Mouse (Mus musculus) MEL (cell line): Measurements from ENCODE around the gene Gm49322. TPM values are rescaled to one million over a fixed set of nuclear protein-coding genes. Genes with fewer than 3 reads are reported as not detected.

Experiments
- DNase-seq: peaks from one replicate; pipeline ENCODE4 v3.0.0; 2011; ENCODE audit warnings: low read depth, low spot score
- H3K27ac ChIP-seq: 2 replicates; pipeline ENCODE4 v1.5.1; 2012; ENCODE audit warnings: low read depth, mild to moderate bottlenecking, control low read depth, low read length, moderate library complexity; ENCODE audit not compliant: control insufficient read depth
- H3K27me3 ChIP-seq, 2 experiments: fragments of 150-350 bp in 1 of 2; sonication (generic) in 1 of 2; 2 replicates each; pipeline ENCODE4 v1.6.1; 2012; ENCODE audit warnings: low read length in 2 of 2, mild to moderate bottlenecking in 2 of 2, improper control_type of control experiment in 1 of 2, moderate library complexity in 1 of 2; ENCODE audit not compliant: insufficient read depth in 2 of 2, control insufficient read depth in 1 of 2
- H3K36me3 ChIP-seq, 2 experiments: 2 replicates each; pipeline ENCODE4 v1.6.1; 2012 to 2014; ENCODE audit warnings: low read length in 2 of 2, improper control_type of control experiment in 1 of 2, inconsistent platforms in 1 of 2, mild to moderate bottlenecking in 1 of 2; ENCODE audit not compliant: insufficient read depth in 2 of 2, control insufficient read depth in 1 of 2
- H3K4me1 ChIP-seq, 2 experiments: fragments of 150-350 bp in 1 of 2; sonication (generic) in 1 of 2; 2 replicates each; pipeline ENCODE4 v1.6.1; 2012; ENCODE audit warnings: low read length in 2 of 2, improper control_type of control experiment in 1 of 2, mild to moderate bottlenecking in 1 of 2; ENCODE audit not compliant: insufficient read depth in 2 of 2, control insufficient read depth in 1 of 2
- H3K4me3 ChIP-seq, 2 experiments: fragments of 150-350 bp in 1 of 2; sonication (generic) in 1 of 2; 2 replicates each; pipeline ENCODE4 v1.5.1; 2012; ENCODE audit warnings: low read depth in 2 of 2, low read length in 2 of 2, mild to moderate bottlenecking in 2 of 2, moderate library complexity in 2 of 2, control low read depth in 1 of 2, improper control_type of control experiment in 1 of 2; ENCODE audit not compliant: control insufficient read depth in 1 of 2, insufficient read depth in 1 of 2
- H3K79me2 ChIP-seq: 2 replicates; pipeline ENCODE4 v1.6.1; 2012; ENCODE audit warnings: mild to moderate bottlenecking, low read length, moderate library complexity; ENCODE audit not compliant: control insufficient read depth, poor library complexity, insufficient read depth
- H3K9ac ChIP-seq: 2 replicates; pipeline ENCODE4 v1.6.1; 2012; ENCODE audit warnings: low read depth, mild to moderate bottlenecking, control low read depth, low read length, moderate library complexity; ENCODE audit not compliant: control insufficient read depth, poor library complexity, severe bottlenecking
- H3K9me3 ChIP-seq: fragments of 150-350 bp; sonication (generic); replicated peaks from 2 replicates; pipeline ENCODE4 v1.6.1; 2012; ENCODE audit warnings: mild to moderate bottlenecking, low read length, improper control_type of control experiment, moderate library complexity; ENCODE audit not compliant: insufficient read depth
- CHD1 ChIP-seq: IDR thresholded peaks from 2 replicates; pipeline ENCODE4 v1.6.1; 2012; ENCODE audit warnings: low read depth, mild to moderate bottlenecking, inconsistent platforms, low read length, improper control_type of control experiment
- CHD2 ChIP-seq: IDR thresholded peaks from 2 replicates; pipeline ENCODE4 v1.6.1; 2011; ENCODE audit warnings: low read length, improper control_type of control experiment
- EP300 ChIP-seq, 2 experiments: IDR thresholded peaks; 2 replicates each; pipeline ENCODE4 v1.6.1; 2011; ENCODE audit warnings: improper control_type of control experiment in 2 of 2, low read length in 2 of 2, low read depth in 1 of 2, mild to moderate bottlenecking in 1 of 2
- ETS1 ChIP-seq: IDR thresholded peaks from 2 replicates; pipeline ENCODE4 v1.6.1; 2012; ENCODE audit warnings: low read depth, mild to moderate bottlenecking, inconsistent platforms, low read length, improper control_type of control experiment, moderate library complexity
- GATA1 ChIP-seq: IDR thresholded peaks from 2 replicates; pipeline ENCODE4 v1.6.1; 2011; ENCODE audit warnings: low read depth, low read length, improper control_type of control experiment
- MEF2A ChIP-seq: IDR thresholded peaks from 2 replicates; pipeline ENCODE4 v1.6.1; 2014; ENCODE audit warnings: low read depth, mild to moderate bottlenecking, inconsistent platforms, low read length, improper control_type of control experiment; ENCODE audit not compliant: poor library complexity, insufficient replicate concordance, severe bottlenecking; ENCODE audit errors: extremely low read depth
- MYB ChIP-seq: IDR thresholded peaks from 2 replicates; pipeline ENCODE4 v1.6.1; 2011; ENCODE audit warnings: mild to moderate bottlenecking, low read depth, low read length, improper control_type of control experiment
- MYC ChIP-seq: IDR thresholded peaks from 2 replicates; pipeline ENCODE4 v1.6.1; 2011; ENCODE audit warnings: low read depth, mild to moderate bottlenecking, low read length, improper control_type of control experiment, moderate library complexity
- NELFE ChIP-seq: IDR thresholded peaks from 2 replicates; pipeline ENCODE4 v1.6.1; 2011; ENCODE audit warnings: low read depth, low read length, improper control_type of control experiment
- POLR2AphosphoS5 ChIP-seq: IDR thresholded peaks from 2 replicates; pipeline ENCODE4 v1.6.1; 2012; ENCODE audit warnings: low read depth, borderline replicate concordance, mild to moderate bottlenecking, inconsistent platforms, low read length, moderate library complexity, mixed read lengths
- RAD21 ChIP-seq: IDR thresholded peaks from 2 replicates; pipeline ENCODE4 v1.6.1; 2011; ENCODE audit warnings: mild to moderate bottlenecking, low read depth, low read length, improper control_type of control experiment
- SIN3A ChIP-seq: IDR thresholded peaks from 2 replicates; pipeline ENCODE4 v1.6.1; 2012; ENCODE audit warnings: low read length, improper control_type of control experiment, inconsistent platforms
- TCF12 ChIP-seq: IDR thresholded peaks from 2 replicates; pipeline ENCODE4 v1.6.1; 2014; ENCODE audit warnings: low read depth, mild to moderate bottlenecking, inconsistent platforms, low read length, improper control_type of control experiment, moderate library complexity
- UBTF ChIP-seq: IDR thresholded peaks from 2 replicates; pipeline ENCODE4 v1.6.1; 2012; ENCODE audit warnings: low read depth, mild to moderate bottlenecking, inconsistent platforms, low read length, improper control_type of control experiment, moderate library complexity, borderline replicate concordance; ENCODE audit not compliant: insufficient read depth
- USF2 ChIP-seq, 2 experiments: IDR thresholded peaks; 2 replicates each; pipeline ENCODE4 v1.6.1; 2011 to 2012; ENCODE audit warnings: improper control_type of control experiment in 2 of 2, low read length in 2 of 2, borderline replicate concordance in 1 of 2, inconsistent platforms in 1 of 2, low read depth in 1 of 2, mild to moderate bottlenecking in 1 of 2; ENCODE audit not compliant: insufficient read depth in 1 of 2
- ZC3H11A ChIP-seq: IDR thresholded peaks from 2 replicates; pipeline ENCODE4 v1.6.1; 2012; ENCODE audit warnings: low read depth, mild to moderate bottlenecking, inconsistent platforms, low read length, improper control_type of control experiment
- ZNF384 ChIP-seq: IDR thresholded peaks from 2 replicates; pipeline ENCODE4 v1.6.1; 2012; ENCODE audit warnings: low read depth, mild to moderate bottlenecking, inconsistent platforms, low read length, improper control_type of control experiment
- polyA plus RNA-seq, 2 experiments: library from polyadenylated mRNA; stranded (reverse) in 1 of 2; unstranded in 1 of 2; fragments of >175 nt in 1 of 2; fragments of >200 nt in 1 of 2; gene quantifications; 2 replicates each; pipeline versions ENCODE4 v1.2.1 to v1.2.4; 2012; ENCODE audit warnings: low replicate concordance in 2 of 2, low read depth in 1 of 2; ENCODE audit not compliant: insufficient read length in 2 of 2, insufficient read depth in 1 of 2, missing spikeins in 1 of 2
- total RNA-seq: library from RNA; depleted of rRNA; stranded (reverse); fragments of 300-350 nt; gene quantifications from 2 replicates; pipeline ENCODE4 v1.2.3, GENCODE M21; 2012

The Gm49322 gene
- total and polyA plus RNA-seq, 3 experiments: 1.8 to 2.1 TPM; not detected in 1

GRCm38 (mm10) chr10:80568876-80569275 lies 36.9 kb upstream of the Gm49322 start:
- H3K9ac ChIP-seq: no peak overlapping the region
- H3K36me3 ChIP-seq: peaks cover 0 to 26% of the 10 kb centered on the region in 2 experiments; a peak in 2 of 4 replicates

DNA sequence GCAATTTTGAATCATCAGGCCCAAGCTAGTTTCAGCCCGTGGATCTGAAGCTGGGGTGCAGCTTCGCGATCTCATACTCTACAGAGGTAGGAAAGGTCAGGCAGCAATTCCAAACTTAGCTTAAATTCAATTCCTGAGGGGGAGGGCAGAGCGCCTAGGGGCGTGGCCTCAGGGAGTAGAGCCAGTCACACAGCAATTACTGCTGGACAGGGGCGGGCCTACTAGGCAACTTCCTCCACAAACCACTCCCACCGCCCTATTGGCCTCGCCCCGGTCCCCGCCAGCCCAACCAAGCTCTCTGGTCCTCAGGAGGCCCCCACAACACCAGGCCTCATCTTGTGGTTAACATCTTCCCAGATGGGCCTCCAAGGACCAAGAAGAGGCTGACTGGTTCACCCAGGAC lies 36.2 kb upstream of the Gm49322 start:
- peak overlapping the region; percentile 49 for H3K9ac ChIP-seq
- peaks cover 12 to 48% of the 10 kb centered on the region in 2 experiments; a peak in 3 of 4 replicates for H3K4me1 ChIP-seq
- peak overlapping the region; percentile 38 to 44 for H3K4me3 ChIP-seq
- peak; percentile 84 for DNase-seq
- no peaks in the 10 kb centered on the region for H3K9me3 ChIP-seq
- H3K79me2 ChIP-seq: peaks cover 58% of the 10 kb centered on the region
- no peaks in the 10 kb centered on the region for H3K27me3 ChIP-seq
- H3K27ac ChIP-seq: peak overlapping the region; percentile 68
- H3K36me3 ChIP-seq: peaks cover 0 to 34% of the 10 kb centered on the region in 2 experiments; a peak in 2 of 4 replicates
- TF ChIP-seq TCF12 (no peak), UBTF (no peak), ZNF384 (no peak), ZC3H11A (no peak), EP300 (IDR thresholded peaks at IDR 0.05; ENCODE audit: low read depth in 1 of 2, low read length in 2 of 2) (no peak), MYB (no peak), CHD1 (no peak), SIN3A (no peak), MEF2A (no peak)

More at GRCm38 (mm10) chr10:80568876-80569275, 36.9 kb upstream of the Gm49322 start:
- H3K79me2 ChIP-seq: peaks cover 51% of the 10 kb centered on the region
- TF ChIP-seq ETS1 (no peak), MYC (no peak), USF2 (IDR thresholded peaks at IDR 0.05; ENCODE audit: borderline replicate concordance in 1 of 2, insufficient read depth in 1 of 2, low read depth in 1 of 2, low read length in 2 of 2) (no peak), POLR2AphosphoS5 (no peak), ZC3H11A (no peak), CHD2 (no peak), NELFE (no peak), RAD21 (no peak), GATA1 (no peak)
- H3K27ac ChIP-seq: no peak overlapping the region
- no peaks in the 10 kb centered on the region for H3K9me3 ChIP-seq
- no peak overlapping the region for H3K4me3 ChIP-seq
- H3K27me3 ChIP-seq: no peaks in the 10 kb centered on the region
- H3K4me1 ChIP-seq: peaks cover 10 to 41% of the 10 kb centered on the region in 2 experiments; a peak in 3 of 4 replicates
- DNase-seq: no peak
